Mouse (Mus musculus) MEL (cell line): ENCODE data around the gene Tprn.

ENCODE experiments used
- GATA1 ChIP-seq: IDR thresholded peaks from 2 replicates; pipeline ENCODE4 v1.6.1; 2011; ENCODE audit warnings: low read depth, low read length, improper control_type of control experiment
- HCFC1 ChIP-seq: IDR thresholded peaks from 2 replicates; pipeline ENCODE4 v1.6.1; 2012; ENCODE audit warnings: low read depth, mild to moderate bottlenecking, inconsistent platforms, low read length, improper control_type of control experiment, moderate library complexity
- POLR2A ChIP-seq, 2 experiments: IDR thresholded peaks; 2 replicates each; pipeline ENCODE4 v1.6.1; 2011 to 2012; ENCODE audit warnings: low read length in 2 of 2, mild to moderate bottlenecking in 2 of 2, control low read depth in 1 of 2, improper control_type of control experiment in 1 of 2, low read depth in 1 of 2, moderate library complexity in 1 of 2; ENCODE audit not compliant: control insufficient read depth in 1 of 2, insufficient read depth in 1 of 2, poor library complexity in 1 of 2
- POLR2AphosphoS2 ChIP-seq: IDR thresholded peaks from 2 replicates; pipeline ENCODE4 v1.6.1; 2011; ENCODE audit warnings: low read length, improper control_type of control experiment

DNA sequence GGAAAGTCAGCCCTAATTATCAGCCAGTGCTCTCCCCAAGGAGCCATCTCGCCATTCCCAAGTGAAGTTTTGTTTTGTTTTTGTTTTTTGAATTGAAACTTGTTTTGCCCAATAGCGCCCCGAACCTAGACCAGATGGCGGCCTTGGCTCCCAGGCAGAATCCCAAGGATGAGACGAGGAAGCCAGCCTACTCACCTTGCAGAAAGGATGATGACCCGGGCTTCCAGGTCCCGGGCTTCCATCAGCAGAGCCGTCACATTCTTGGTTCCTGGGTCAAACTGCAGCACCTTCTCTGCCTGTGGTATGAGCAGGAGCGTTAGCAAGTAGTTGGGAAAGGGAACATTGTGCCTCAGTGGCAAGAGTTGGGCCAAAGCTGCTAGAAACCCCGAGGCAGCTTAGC, 47.8 kb downstream of the Tprn start:
- TF ChIP-seq HCFC1 = no peak
- TF ChIP-seq POLR2A (IDR thresholded peaks at IDR 0.05; ENCODE audit: control insufficient read depth in 1 of 2, insufficient read depth in 1 of 2, low read depth in 1 of 2, low read length in 2 of 2, poor library complexity in 1 of 2) = no peak
- TF ChIP-seq POLR2AphosphoS2 = no peak
- no peak for TF ChIP-seq GATA1
